Mouse (Mus musculus): Measurements from ENCODE around the gene Oaz2.

DNA sequence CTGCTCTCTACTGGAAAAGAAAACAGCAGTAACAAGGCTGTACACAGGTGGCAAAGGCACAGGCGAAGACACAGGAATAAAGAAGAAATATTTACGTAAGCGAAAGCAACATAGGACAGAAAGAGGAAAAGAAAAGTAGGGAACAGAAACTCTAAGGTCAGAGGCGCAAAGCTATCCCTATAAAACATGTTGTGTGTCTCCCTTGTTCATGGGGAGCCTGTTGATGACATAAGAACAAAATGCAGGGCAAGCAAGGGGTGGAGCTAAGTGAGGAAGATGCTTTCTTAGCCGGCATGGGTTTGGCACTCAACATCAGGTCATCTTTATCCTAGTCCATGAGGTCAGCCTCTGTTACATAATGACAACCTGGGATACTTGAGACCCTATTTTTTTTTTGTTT is 50.4 kb downstream of the Oaz2 start:
- TF ChIP-seq GATA1 (IDR thresholded peaks at IDR 0.05; ENCODE audit: low read length) (no peak), TAL1 (IDR thresholded peaks at IDR 0.05; ENCODE audit: low read length) (no peak)
